Mouse (Mus musculus) megakaryocyte-erythroid progenitor cell, adult 5-6 weeks (primary cell): Measurements from ENCODE around the gene Tas2r143. TPM values are rescaled to one million over a fixed set of nuclear protein-coding genes. Genes with fewer than 3 reads are reported as not detected.

Experiments used
- ATAC-seq: replicated peaks from 2 replicates; pipeline ENCODE4 v1.8.0; 2016; ENCODE audit warnings: mild to moderate bottlenecking, inconsistent platforms; ENCODE audit not compliant: severe bottlenecking, poor library complexity, low FRiP score, low TSS enrichment
- total RNA-seq, 2 experiments: library from RNA; stranded (forward) in 1 of 2; stranded (reverse) in 1 of 2; fragments of 200-1000, 215-1000 nt in 1 of 2; fragments of >200 nt in 1 of 2; fragmentation: Nextera tagmentation in 1 of 2; gene quantifications; 2 replicates each; pipeline ENCODE4 v1.2.3; 2014 to 2017

The Tas2r143 gene
- total RNA-seq, 2 experiments from 2014 or later = 1.3 TPM; not detected in 1

DNA sequence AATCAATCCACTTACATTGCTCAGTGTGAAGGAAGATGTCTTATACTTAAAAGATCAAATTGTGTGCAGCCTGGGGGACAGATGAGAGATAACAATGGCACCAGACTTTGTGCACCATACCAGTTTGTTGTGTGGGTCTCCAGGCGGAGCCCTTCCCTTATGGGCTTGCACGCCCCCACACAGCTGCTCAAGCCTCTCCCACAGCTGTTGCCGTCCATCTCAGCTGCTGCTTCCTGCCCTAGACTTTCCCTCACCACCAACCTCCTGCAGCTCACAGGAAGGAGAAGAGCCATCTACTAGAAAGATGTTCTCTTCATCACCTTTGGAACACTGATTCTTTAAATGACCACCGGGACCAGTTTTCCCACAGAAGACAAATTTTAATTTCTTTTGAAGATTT, 14.4 kb upstream of the Tas2r143 start:
- no peak for ATAC-seq

DNA sequence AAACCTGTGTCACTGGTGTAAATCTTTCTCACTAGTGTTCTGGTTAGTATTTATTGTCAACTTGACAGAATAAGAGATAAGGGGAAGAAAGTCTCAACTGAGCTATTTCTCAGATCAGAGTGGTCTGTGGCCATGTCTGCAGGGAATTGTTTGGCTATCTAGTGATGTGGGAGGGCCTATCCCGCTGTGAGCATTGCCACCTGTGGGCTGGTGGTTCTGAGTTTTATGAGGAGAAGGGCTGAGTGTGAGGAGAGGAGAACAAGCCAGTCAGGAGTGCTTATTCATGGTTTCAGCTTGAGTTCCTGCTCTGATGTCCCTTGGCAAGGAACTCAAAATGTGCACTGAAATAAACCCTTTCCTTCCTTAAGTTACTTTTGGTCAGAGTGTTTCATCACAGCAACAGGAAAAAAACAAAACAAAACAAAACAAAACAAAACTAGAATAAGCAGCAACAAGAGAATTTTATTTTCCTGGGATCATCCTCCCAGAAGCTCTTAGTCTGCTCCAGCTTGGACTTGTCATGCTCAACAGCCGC, 8.2 kb upstream of the Tas2r143 start:
- ATAC-seq = no peak

GRCm38 (mm10) chr6:42395960-42396809, 3.9 kb upstream of the Tas2r143 start:
- ATAC-seq = no peak

GRCm38 (mm10) chr6:42397041-42397657, 2.9 kb upstream of the Tas2r143 start:
- no peak for ATAC-seq

GRCm38 (mm10) chr6:42398285-42398684, 1.8 kb upstream of the Tas2r143 start:
- no peak for ATAC-seq

DNA sequence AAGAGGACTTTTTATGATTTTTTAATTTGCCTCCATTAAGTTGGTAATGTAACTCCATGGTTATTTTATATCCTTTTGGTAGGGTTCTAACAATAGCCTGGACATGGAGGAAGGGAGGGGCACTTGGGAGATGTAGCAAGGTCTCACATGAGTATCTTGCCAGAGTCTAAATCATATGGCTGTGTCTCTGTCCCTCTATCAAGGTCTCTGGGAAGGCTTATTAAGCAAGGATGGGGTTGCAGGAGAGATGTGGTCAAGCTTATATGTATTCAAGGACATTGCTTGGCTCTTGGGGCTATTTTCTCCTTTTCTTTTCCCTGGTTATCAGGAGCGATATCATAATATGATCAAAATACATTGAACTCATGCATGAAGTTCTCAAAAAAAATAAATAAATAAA, 1.0 kb upstream of the Tas2r143 start:
- no peak for ATAC-seq

DNA sequence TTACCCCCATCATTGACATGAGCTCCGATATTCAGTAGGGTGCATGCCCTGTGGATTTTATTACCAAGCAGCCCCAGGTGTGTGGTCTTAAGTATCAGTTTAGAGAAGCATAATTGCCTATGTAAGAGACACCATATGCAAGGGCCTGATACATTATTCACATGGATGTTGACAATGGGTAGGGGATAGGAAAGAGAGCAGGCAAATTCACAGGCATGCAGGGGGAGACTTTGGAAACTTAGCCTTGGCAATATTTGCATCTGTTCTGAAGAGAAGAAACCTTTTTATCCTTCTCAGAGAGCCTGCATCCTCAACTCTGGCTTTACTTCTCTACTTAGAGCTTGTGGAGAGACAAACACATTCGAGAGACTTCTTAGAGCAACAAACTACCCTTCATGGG, 5.1 kb downstream of the Tas2r143 start, which contains the start of gene Tas2r135:
Tas2r135 (plus strand) TSS at position 301 of the 400 bp plus-strand sequence.
- no peak for ATAC-seq

DNA sequence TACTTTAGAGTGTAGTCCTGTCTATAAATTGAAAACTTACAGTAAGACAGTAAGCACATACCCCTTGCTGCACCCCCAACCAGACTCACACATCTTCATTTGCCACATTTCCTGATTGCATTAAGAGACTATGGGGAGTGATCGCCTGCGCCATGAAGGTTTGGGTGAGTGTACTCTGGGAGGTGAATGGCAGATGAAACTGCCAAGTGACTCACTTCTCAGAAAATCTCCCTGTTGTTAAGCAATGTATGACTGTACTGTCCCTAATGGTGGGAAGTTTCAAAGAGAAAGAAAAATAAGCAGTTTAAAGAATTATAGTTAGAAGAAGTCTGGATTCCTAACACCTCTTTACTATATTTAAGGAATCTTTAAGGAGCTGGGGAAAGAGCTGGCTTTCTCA, 19.4 kb downstream of the Tas2r143 start:
- ATAC-seq = no peak

DNA sequence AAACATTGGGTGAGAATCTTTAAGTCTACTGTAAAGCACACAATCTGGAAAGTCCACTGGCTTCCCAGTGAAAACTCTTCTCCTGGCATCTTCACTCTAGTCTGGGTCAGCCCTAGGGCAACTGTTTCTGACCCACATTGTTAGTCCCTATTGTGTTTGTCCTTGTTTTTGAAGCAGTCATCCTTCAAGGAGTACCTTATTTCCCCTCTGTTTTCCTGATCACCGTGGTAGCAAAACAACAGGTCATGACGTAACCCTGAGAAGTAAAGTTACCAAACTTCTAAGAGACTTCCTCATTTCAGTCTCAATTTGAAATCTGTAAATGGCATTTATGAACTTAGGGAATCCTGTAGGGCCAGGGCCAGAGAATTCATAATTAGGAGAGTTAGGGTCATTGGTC, 21.4 kb downstream of the Tas2r143 start:
- ATAC-seq = no peak

- ATAC-seq = no peak
These were observed 24.4 kb downstream of the Tas2r143 start for GRCm38 (mm10) chr6:42424472-42424871.

GRCm38 (mm10) chr6:42426337-42426736, 26.3 kb downstream of the Tas2r143 start:
- no peak for ATAC-seq

DNA sequence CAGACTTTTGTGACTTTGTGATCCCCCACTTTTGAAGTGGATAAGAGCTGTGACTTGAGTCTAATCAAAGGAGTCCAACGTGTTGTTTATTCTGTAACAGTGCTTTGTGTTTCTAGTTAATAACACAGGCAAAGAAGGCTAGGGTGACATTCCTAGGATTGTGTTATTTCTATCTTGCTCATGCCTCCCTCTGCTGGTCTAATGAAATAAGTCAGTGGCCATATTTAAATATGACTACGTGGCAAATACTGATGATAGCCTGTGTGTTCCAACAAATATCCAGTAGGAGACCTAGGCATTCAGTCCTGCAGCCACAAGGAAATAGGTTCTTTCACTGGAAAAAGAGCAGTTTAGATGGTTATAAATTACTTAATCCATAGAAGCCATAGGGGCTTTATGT, 33.5 kb downstream of the Tas2r143 start:
- ATAC-seq = no peak

DNA sequence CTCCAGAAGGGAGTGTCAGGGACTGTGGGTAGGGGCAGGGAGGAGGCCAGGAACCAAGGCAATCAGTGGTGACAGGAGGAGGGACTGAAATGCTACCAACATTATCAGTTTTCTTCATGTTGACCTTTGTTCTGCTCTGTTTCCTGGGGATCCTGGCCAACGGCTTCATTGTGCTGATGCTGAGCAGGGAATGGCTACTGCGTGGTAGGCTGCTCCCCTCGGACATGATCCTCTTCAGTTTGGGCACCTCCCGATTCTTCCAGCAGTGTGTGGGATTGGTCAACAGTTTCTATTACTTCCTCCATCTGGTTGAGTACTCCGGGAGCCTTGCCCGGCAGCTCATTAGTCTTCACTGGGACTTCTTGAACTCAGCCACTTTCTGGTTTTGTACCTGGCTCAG, 34.4 kb downstream of the Tas2r143 start, which contains the start of gene Tas2r126:
Tas2r126 (plus strand) TSS at position 90 of the 400 bp plus-strand sequence.
- peak; percentile 81 for ATAC-seq

DNA sequence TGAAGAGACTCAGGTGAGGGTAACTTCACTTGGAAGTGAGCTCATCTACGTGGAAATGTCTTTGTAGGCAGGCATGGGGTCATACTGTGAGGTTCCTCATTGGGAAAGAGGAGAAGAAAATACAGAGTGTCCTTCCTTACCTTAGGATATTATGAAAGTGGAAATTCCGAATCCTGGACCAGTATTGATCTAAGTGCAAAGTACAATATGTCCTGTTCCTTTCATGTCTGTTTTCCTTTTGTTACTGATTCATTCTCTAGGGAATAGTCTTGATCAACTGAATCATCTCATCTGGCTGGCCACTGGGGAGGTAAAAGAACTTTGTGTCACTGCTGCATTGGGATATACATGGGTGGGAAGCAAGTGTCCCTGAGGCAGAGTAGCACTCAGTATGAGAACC, 35.5 kb downstream of the Tas2r143 start:
- no peak for ATAC-seq

DNA sequence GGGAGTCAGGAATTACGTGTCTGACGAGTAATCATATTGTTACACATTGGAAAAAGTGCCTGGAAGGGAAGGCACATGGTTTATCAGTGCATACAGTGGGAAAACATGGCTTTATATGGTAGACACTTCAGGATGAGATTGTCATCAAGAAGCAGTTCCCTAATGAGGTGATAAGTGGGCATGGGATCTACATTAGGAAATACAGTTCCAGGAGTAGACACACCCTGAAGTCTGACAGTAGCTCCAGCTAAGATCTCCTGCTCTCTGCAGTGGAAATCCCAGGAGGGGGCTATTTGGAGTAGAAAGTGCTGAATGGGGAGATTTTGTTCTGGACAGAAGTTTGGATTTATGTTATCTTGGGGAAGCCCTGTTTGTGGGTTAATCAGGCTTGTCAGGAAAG, 41.4 kb downstream of the Tas2r143 start:
- no peak for ATAC-seq

- no peak for ATAC-seq
These were observed 44.5 kb downstream of the Tas2r143 start for GRCm38 (mm10) chr6:42444491-42444890.

- no peak for ATAC-seq
These were observed 47.3 kb downstream of the Tas2r143 start for GRCm38 (mm10) chr6:42447381-42447780.
